ENCODE assay signal across 10 mouse cellular contexts in the genomic region with DNA sequence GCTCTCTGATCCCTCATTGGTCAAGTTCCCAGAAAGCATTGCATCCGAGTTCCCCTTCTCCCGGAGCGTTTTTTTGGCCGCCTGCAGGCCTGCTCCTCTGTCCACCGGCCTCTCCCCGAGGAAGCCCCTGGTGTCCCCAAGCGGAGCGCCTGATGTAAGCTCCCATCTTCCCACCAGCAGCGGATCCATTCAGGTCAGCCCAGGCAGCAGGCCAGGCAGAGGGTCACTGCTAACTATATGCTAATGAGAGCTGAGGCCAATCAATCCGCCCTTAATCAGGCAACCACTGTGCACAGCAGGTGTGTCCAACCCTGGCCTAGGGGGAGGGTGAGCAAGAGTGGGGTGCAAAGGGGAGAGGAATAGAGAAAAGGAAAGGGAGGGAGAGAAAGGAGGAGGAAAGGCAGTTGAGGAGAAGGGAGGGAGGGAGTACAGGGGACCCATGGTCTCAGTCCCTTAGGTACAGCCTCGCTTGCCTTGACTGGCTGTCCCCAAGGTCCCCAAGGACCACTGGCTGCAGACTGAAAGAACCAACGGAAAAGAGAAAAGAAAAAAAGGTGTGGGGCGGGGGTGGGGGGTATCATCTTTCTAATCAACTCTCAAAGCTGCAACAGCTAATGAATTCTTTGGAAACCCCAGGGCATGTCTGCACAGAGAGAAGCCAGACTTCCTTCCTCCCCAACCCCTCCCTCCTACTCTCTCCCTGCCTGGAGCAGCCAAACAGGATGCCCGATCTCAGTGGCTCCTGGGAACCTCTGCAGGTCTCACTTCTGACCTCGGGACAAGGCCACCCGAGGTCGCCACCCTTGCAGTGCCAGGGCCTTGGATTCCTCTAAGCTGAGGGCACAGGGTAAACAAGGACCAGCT. TPM values are rescaled to one million over a fixed set of nuclear protein-coding genes. Genes with fewer than 3 reads are reported as not detected.
DNase-seq lines count a peak whose midpoint lies in the region; ATAC-seq and TF ChIP-seq lines count a peak whose summit lies in the region.
"Had no signal": no experiment of that assay in that cellular context is flagged by ENCODE, and none has a peak within 500 bp of the region (broad histone marks: within the 10 kb centered on the region; RNA-seq: fewer than 3 reads in every experiment).

No protein-coding gene starts in this region.

- H3K27ac ChIP-seq in forebrain, embryonic 13.5 days, result no peak overlapping the region; the same call in 1 of the 2 replicates
- H3K27ac ChIP-seq in midbrain, embryonic 13.5 days, result peak overlapping the region; percentile 67

- peak overlapping the region; percentile 36 for H3K4me2 ChIP-seq in forebrain, embryonic 13.5 days
- H3K4me2 ChIP-seq in midbrain, embryonic 13.5 days (replicated peaks), result peak overlapping the region; percentile 24; the same call in 1 of the 2 replicates

- peaks cover 12% of the 10 kb centered on the region for H3K9me3 ChIP-seq in E14TG2a.4 (ENCODE audit: low read length)
- no peaks in the 10 kb centered on the region for H3K9me3 ChIP-seq in forebrain, embryonic 13.5 days (replicated peaks)
- H3K9me3 ChIP-seq in midbrain, embryonic 13.5 days, result no peaks in the 10 kb centered on the region
- H3K9me3 ChIP-seq: G1E had no signal

- H3K27me3 ChIP-seq in E14TG2a.4 (ENCODE audit: insufficient read depth, low read length), result peaks cover 49% of the 10 kb centered on the region
- no peaks in the 10 kb centered on the region for H3K27me3 ChIP-seq in forebrain, embryonic 13.5 days
- H3K27me3 ChIP-seq in midbrain, embryonic 13.5 days, result no peaks in the 10 kb centered on the region

- no peaks in the 10 kb centered on the region for H3K36me3 ChIP-seq in E14TG2a.4 (ENCODE audit: insufficient read depth, low read length)
- H3K36me3 ChIP-seq in forebrain, embryonic 13.5 days (ENCODE audit: poor library complexity, severe bottlenecking), result no peaks in the 10 kb centered on the region
- no peaks in the 10 kb centered on the region for H3K36me3 ChIP-seq in midbrain, embryonic 13.5 days
- H3K36me3 ChIP-seq: G1E had no signal

- peak; percentile 42 for DNase-seq in embryo, embryonic 10 days (ENCODE audit: low spot score)
- DNase-seq in embryo, embryonic 9.5 days (ENCODE audit: extremely low spot score), result no peak
- DNase-seq in right cerebral cortex, postnatal 14 days, result no peak
- DNase-seq in frontal cortex, postnatal 10 days (ENCODE audit: low spot score in 2 of 2), result no peak
- no peak for DNase-seq in left cerebral cortex, adult 8-10 months (ENCODE audit: low spot score in 2 of 2)
- DNase-seq: kidney, postnatal 10 days had no signal

- peaks cover 37% of the 10 kb centered on the region for H3K4me1 ChIP-seq in E14TG2a.4 (replicated peaks; ENCODE audit: low read depth, low read length)
- peaks cover 32% of the 10 kb centered on the region for H3K4me1 ChIP-seq in forebrain, embryonic 13.5 days
- H3K4me1 ChIP-seq in midbrain, embryonic 13.5 days (replicated peaks), result peaks cover 36% of the 10 kb centered on the region

- WGBS in forebrain, embryonic 13.5 days, result 5% methylated on average over 17 of the region's 17 CpGs
- 5% methylated on average over 17 of the region's 17 CpGs for WGBS in midbrain, embryonic 13.5 days

- H3K4me3 ChIP-seq in E14TG2a.4 (replicated peaks; ENCODE audit: low read length), result peak overlapping the region; percentile 59
- H3K4me3 ChIP-seq in forebrain, embryonic 13.5 days, result no peak overlapping the region
- H3K4me3 ChIP-seq in midbrain, embryonic 13.5 days (replicated peaks), result no peak overlapping the region

- TF ChIP-seq CTCF in E14TG2a.4 (conservative IDR thresholded peaks at IDR 0.05; ENCODE audit: low read length), result no peak

- H3K9ac ChIP-seq in forebrain, embryonic 13.5 days, result peak overlapping the region; percentile 35; the same call in 1 of the 2 replicates
- peak overlapping the region; percentile 37 for H3K9ac ChIP-seq in midbrain, embryonic 13.5 days (replicated peaks)

- no peak for ATAC-seq in forebrain, embryonic 13.5 days
- ATAC-seq in midbrain, embryonic 13.5 days, result peak; percentile 63

RNA-seq across cellular contexts. Expression of a gene that starts 53.7 kb away (rescaled TPM):
- polyA plus RNA-seq in forebrain, embryonic 13.5 days (2015; fragmentation: Nextera tagmentation; extraction: Ambion mirVana), result 17.8 and 19.2 TPM in 2 replicates
- polyA plus RNA-seq in midbrain, embryonic 13.5 days (2015; fragmentation: Nextera tagmentation; extraction: Ambion mirVana), result 16.7 and 19.8 TPM in 2 replicates
- 100 to 1,000 TPM in 1 of 4 experiments, 10 to 100 TPM in 3; 88.6 to 103 (median 94.1) TPM for total RNA-seq in left cerebral cortex, adult 8-10 months (2022)
